Mouse (Mus musculus) hindbrain, postnatal 0 days (tissue): ENCODE measurements around the gene Crebzf. TPM values are rescaled to one million over a fixed set of nuclear protein-coding genes. Genes with fewer than 3 reads are reported as not detected.

Experiments
- ATAC-seq: fragments of 200-750 bp; cut with Nextera tagmentation; 2 replicates; pipeline ENCODE4 v1.8.0; 2017; ENCODE audit warnings: mild to moderate bottlenecking, moderate TSS enrichment, moderate library complexity
- DNase-seq: peaks from one replicate; pipeline ENCODE4 v3.0.0-alpha.2; 2015; ENCODE audit warnings: low spot score
- H3K27ac ChIP-seq: fragments of 300-500 bp; sonication (generic); 2 replicates; pipeline ENCODE4 v1.5.1; 2014; ENCODE audit warnings: mild to moderate bottlenecking
- H3K27me3 ChIP-seq: fragments of 300-500 bp; sonication (generic); 2 replicates; pipeline ENCODE4 v1.6.1; 2014; ENCODE audit warnings: low read length, mixed read lengths; ENCODE audit not compliant: insufficient read depth
- H3K36me3 ChIP-seq: fragments of 300-500 bp; sonication (generic); 2 replicates; pipeline ENCODE4 v1.6.1; 2014; ENCODE audit warnings: low read length, mixed read lengths; ENCODE audit not compliant: insufficient read depth
- H3K4me1 ChIP-seq: fragments of 300-500 bp; sonication (generic); 2 replicates; pipeline ENCODE4 v1.6.1; 2014; ENCODE audit warnings: antibody characterized with exemption, low read length, mixed read lengths; ENCODE audit not compliant: insufficient read depth
- H3K4me2 ChIP-seq: fragments of 300-500 bp; sonication (generic); 2 replicates; pipeline ENCODE4 v1.6.1; 2014; ENCODE audit warnings: low read depth, mild to moderate bottlenecking, low read length, moderate library complexity, mixed read lengths
- H3K4me3 ChIP-seq: fragments of 300-500 bp; sonication (generic); 2 replicates; pipeline ENCODE4 v1.5.1; 2014; ENCODE audit warnings: low read length
- H3K9ac ChIP-seq: fragments of 300-500 bp; sonication (generic); replicated peaks from 2 replicates; pipeline ENCODE4 v1.6.1; 2014; ENCODE audit warnings: mild to moderate bottlenecking, low read length, moderate library complexity, mixed read lengths
- H3K9me3 ChIP-seq: fragments of 300-500 bp; sonication (generic); 2 replicates; pipeline ENCODE4 v1.6.1; 2016; ENCODE audit warnings: low read length, mixed read lengths
- CTCF ChIP-seq: IDR thresholded peaks from 2 replicates; pipeline ENCODE4 v1.5.1; 2016; ENCODE audit warnings: antibody characterized with exemption, control low read depth, low read depth
- WGBS: fragments of 180-500 bp; shearing (Covaris S2); extraction: QIAGEN DNeasy Blood & Tissue Kit; methylation state at CpG from one replicate; pipeline ENCODE4 v1.1.7; 2014; 5-methylcytosine and 5-hydroxymethylcytosine counted together
- polyA plus RNA-seq: library from polyadenylated mRNA; unstranded; fragments of >200 nt; fragmentation: Nextera tagmentation; extraction: Ambion mirVana; gene quantifications from 2 replicates; pipeline ENCODE4 v1.2.1, GENCODE M21; 2015
- total RNA-seq: library from RNA; depleted of rRNA; stranded (reverse); fragments of >200 nt; gene quantifications from 2 replicates; pipeline ENCODE4 v1.2.3, GENCODE M21; 2014; rRNA removed

The Crebzf gene
- total RNA-seq (73.6 and 97.2 TPM in 2 replicates), polyA plus RNA-seq (23.5 and 25.6 TPM in 2 replicates)

DNA sequence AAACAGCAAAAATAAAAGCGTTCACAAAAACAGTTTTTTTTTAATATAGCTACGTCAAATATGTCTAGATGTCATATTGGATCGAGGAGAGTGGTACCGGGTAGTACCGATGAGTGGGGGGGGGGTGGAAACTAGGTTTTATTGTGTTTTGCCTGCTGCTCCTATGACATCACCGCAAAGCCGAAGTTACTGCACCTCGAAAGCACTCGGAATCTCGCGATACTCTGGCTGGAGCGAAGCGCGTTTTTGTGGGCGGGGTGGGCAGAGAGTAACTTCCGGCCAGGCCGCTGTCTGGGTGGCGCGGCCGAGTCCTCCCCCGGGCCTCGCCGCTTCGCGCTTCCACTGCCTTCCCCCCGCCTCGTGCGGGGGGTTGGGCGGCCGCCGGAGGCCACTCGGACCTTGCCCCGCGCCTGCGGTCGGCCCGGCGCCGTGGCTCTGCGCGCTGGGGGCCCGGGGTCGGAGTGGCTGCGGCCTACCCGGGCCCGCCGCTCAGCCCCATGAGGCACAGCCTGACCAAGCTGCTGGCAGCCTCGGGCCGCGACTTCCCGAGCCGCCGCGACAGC lies at the start of gene Crebzf:
TSS of gene Crebzf (plus strand) at position 212 of the 563 bp plus-strand sequence.
- H3K4me3 ChIP-seq = peak within 1 kb of the TSS; percentile 90
- H3K36me3 ChIP-seq = no peaks in the 10 kb centered on the region; the same call in 1 of the 2 replicates
- no peaks in the 10 kb centered on the region for H3K27me3 ChIP-seq
- DNase-seq = peak; percentile 99
- no peaks in the 10 kb centered on the region for H3K4me1 ChIP-seq
- WGBS = 1% methylated on average over 47 of the region's 54 CpGs
- no peaks in the 10 kb centered on the region for H3K9me3 ChIP-seq
- ATAC-seq = peak; percentile 97
- H3K9ac ChIP-seq = peak within 1 kb of the TSS; percentile 98
- peak within 1 kb of the TSS; percentile 80 for H3K4me2 ChIP-seq
- H3K27ac ChIP-seq = peak within 1 kb of the TSS; percentile 99
- no peak for TF ChIP-seq CTCF

DNA sequence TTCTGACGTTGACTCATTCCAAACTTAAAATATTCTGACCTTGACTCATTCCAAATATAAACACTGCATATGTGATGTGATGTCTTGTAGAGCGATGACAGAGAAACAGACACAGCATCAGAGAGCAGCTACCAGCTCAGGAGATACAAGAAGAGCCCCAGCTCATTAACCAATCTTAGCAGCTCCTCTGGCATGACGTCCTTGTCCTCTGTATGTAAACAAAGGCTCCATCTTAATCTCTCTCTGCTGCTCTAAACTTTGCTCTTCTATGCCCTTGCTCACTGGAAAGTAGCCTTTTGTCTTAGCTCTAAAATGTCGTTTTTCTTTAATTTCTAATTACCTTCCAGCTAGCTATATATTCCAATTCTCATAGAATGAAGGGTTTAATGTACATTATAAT lies 47.5 kb upstream of the Crebzf start:
- no peak for DNase-seq
- 66% methylated on average over 4 of the region's 4 CpGs for WGBS
- Histone ChIP-seq H3K27ac (no peak overlapping the region), H3K27me3 (no peaks in the 10 kb centered on the region), H3K9me3 (no peaks in the 10 kb centered on the region), H3K36me3 (no peaks in the 10 kb centered on the region), H3K4me1 (no peaks in the 10 kb centered on the region), H3K4me2 (no peak overlapping the region), H3K4me3 (no peak overlapping the region), H3K9ac (no peak overlapping the region)
- TF ChIP-seq CTCF = no peak
- ATAC-seq = no peak

DNA sequence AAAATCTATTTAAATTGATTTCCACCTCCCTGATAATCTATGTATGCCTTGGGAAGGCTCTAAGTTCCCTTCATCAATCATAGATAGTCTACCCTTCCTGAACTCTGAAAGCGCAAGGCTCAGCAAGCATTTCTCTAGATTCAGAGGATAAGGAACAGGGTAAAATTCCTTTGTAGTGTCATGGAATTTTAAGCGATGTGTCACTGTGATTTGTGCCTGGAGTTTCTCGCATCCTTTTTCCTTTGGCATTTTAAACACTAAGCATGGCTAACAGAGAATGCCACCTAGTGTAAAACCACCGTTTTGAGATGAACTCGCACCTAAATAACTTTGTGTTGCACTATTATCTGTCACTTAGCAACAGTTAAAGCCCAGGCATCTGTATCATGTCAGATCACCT lies 46.6 kb upstream of the Crebzf start:
- H3K4me3 ChIP-seq = no peak overlapping the region
- DNase-seq (no peak), ATAC-seq (no peak)
- H3K4me1 ChIP-seq = no peaks in the 10 kb centered on the region
- whole genome bisulfite sequencing = 60% methylated on average over 5 of the region's 5 CpGs
- H3K27me3 ChIP-seq = no peaks in the 10 kb centered on the region
- no peaks in the 10 kb centered on the region for H3K9me3 ChIP-seq
- H3K36me3 ChIP-seq = no peaks in the 10 kb centered on the region
- no peak overlapping the region for H3K9ac ChIP-seq
- no peak overlapping the region for H3K27ac ChIP-seq
- no peak for TF ChIP-seq CTCF
- H3K4me2 ChIP-seq = no peak overlapping the region

DNA sequence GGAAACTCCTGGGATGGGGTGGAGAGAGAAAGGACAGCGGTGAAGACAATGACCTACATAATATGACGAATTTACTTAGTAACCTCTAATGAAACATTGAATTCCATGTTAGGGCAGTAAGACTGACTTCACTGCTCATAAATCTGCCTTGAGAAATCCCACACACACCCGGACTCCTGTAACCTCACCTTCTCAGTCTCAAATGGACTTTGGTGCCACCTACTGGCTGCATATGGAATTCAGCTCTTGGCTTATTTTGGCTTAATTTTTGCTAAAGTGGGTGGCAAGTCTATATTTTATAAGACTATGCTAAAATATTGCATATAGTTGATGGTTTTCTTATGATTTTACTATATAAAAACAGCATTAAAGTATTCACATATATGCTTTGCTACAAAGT lies 32.6 kb upstream of the Crebzf start:
- no peaks in the 10 kb centered on the region for H3K4me1 ChIP-seq
- no peaks in the 10 kb centered on the region for H3K9me3 ChIP-seq
- no peak overlapping the region for H3K27ac ChIP-seq
- WGBS = 54% methylated on average over 3 of the region's 3 CpGs
- no peaks in the 10 kb centered on the region for H3K27me3 ChIP-seq
- DNase-seq (peak; percentile 80), ATAC-seq (no peak)
- peak; percentile 83 for TF ChIP-seq CTCF
- no peak overlapping the region for H3K9ac ChIP-seq
- no peaks in the 10 kb centered on the region for H3K36me3 ChIP-seq
- H3K4me3 ChIP-seq = no peak overlapping the region
- H3K4me2 ChIP-seq = no peak overlapping the region

DNA sequence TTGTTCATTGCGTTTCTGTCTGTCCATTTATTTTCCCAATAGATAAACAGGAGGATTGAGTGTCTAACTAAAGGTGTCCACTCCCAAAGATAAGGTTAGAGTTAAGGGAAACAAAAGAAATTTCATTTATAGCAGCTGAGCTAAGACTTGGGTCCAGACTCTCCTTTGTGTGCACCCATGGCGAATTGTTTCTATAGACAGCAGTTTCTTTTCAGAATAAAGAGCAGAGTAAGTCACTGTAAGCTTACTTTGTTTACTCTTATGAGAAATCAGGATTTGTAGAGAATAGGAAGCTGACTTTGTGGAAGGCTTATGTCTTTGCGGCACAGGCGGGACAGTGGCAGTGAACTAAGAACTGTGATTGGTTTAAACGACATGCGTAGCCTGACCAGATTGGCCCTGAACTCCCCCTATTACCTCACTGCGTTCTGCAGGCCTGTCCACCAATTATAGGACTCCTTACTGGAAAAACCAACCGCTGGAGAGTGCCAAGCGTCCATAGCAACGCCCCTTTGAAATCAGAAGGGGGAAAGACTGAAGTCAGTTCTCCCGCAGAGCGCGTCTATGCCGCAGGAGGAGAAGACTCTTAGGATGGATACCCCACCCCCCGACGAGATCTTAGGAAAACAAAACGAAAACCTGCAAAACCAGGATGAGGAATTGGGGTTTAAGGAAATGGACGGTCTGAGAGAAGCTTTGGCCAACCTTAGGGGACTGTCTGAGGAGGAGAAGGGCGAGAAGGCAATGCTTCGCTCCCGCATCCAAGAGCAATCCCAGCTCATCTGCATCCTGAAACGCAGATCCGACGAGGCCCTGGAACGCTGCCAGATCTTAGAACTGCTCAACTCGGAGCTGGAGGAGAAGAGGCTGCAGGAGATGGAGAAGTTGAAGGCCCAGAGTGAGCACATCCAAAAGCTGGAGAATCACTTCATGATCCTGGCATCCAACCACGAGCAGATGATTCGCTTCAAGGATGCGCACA lies 16.2 kb upstream of the Crebzf start, which contains the start of gene Ccdc89:
TSS of gene Ccdc89 (plus strand) at position 558 of the 982 bp plus-strand sequence.
- Histone ChIP-seq H3K4me3 (peak within 1 kb of the TSS; percentile 41), H3K9ac (peak within 1 kb of the TSS; percentile 36), H3K36me3 (no peaks in the 10 kb centered on the region), H3K4me2 (peak within 1 kb of the TSS; percentile 74), H3K27ac (peak within 1 kb of the TSS; percentile 21; the same call in 1 of the 2 replicates), H3K4me1 (peaks cover 5% of the 10 kb centered on the region; the same call in 1 of the 2 replicates), H3K9me3 (no peaks in the 10 kb centered on the region), H3K27me3 (no peaks in the 10 kb centered on the region)
- DNase-seq (peak; percentile 95), ATAC-seq (peak; percentile 100)
- 17% methylated on average over 29 of the region's 29 CpGs for WGBS
- TF ChIP-seq CTCF = no peak

DNA sequence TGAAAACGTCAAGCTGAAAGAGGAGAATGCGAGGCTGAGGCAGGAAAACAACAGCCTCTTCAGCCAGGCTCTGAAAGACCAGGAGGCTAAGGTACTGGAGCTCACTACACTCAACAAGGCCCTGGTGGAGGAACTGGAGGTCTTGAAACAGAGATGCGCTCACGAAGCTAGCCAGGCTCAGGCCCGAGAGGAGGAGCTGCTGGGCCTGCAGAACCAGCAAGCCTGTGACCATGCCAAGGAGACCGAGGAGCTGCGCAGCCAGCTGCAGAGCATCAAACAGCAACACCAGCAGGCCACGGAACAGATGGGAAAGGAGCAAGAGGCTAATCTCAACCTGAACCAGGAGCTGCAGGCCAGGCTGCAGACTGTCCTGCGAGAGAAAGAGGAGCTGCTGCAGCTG lies 15.5 kb upstream of the Crebzf start:
- Histone ChIP-seq H3K36me3 (no peaks in the 10 kb centered on the region), H3K4me2 (peak overlapping the region; percentile 74), H3K27me3 (no peaks in the 10 kb centered on the region), H3K9me3 (no peaks in the 10 kb centered on the region), H3K9ac (peak overlapping the region; percentile 36; the same call in 1 of the 2 replicates), H3K27ac (peak overlapping the region; percentile 7; the same call in 1 of the 2 replicates), H3K4me3 (peak overlapping the region; percentile 41), H3K4me1 (peaks cover 5% of the 10 kb centered on the region; the same call in 1 of the 2 replicates)
- ATAC-seq = no peak
- 56% methylated on average over 9 of the region's 9 CpGs for WGBS
- no peak for TF ChIP-seq CTCF
- no peak for DNase-seq
